Mouse (Mus musculus): ENCODE measurements around the gene Gm9913.

Gm9913 gene

GRCm38 (mm10) chr2:125505006-125505745 is at the start of gene Gm9913:
Gm9913 (plus strand) TSS chr2:125505089.
- no peak for DNase-seq (ENCODE audit: low read depth, low spot score)

- no peak for DNase-seq (ENCODE audit: low read depth, low spot score)
Observed at GRCm38 (mm10) chr2:125456059-125456789, 48.7 kb upstream of the Gm9913 start.

- DNase-seq (ENCODE audit: low read depth, low spot score) = no peak
Observed at GRCm38 (mm10) chr2:125459087-125459486, 45.8 kb upstream of the Gm9913 start.

DNA sequence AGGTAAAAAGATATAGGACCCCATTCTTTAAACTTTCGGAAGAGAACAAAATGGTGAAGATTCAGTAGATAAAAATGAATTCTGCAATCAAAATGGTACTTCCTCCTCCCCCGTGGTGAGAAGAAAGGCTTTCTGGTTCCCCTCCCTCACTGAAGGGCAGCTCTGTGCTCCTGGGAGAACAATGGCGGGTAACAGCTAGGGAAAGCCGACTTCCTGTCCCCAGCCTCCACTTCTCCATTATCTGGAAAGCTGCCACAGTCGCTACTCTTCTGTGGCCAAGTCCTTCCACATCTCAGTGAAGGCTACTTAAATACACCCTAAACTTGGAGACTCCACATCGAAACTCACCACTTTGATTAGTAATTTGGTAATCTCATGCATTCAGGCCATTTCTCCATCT is 40.9 kb upstream of the Gm9913 start:
- DNase-seq (ENCODE audit: low read depth, low spot score) = no peak

DNA sequence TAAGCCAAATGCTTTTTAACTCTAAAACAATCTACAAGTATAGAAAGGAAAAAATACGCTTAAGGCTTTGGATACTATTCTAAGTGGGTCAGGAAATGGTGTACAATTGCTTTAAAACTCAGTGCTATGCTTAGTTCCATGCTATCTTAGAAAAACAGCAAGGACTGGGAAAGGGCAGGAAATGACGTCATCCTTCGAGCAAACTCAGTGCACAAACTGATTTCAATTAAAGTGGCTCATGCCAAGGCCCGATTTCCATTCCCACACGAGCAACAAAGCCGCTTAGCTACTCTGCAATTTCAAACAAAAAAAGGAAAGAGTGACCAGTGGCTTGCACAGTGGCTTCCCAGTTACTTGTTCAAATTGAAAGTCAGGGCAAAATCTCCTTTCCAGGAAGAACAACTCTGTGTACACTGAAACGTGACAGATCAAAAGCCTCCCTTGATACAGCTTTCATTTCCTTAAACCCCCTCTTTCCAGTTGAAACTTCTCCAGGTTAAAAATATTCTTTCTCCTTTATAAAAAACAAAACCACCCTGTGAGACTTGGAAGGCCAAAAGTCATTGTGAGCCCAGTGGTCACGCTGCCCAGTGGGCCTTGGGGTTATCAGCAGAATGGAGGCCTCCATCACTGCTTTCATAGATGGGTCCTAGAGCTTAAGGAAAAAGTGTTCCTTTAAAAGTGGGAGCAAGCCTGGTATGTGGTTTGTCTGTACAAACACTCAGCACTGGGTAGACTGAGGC is 34.2 kb upstream of the Gm9913 start:
- no peak for DNase-seq (ENCODE audit: low read depth, low spot score)

DNA sequence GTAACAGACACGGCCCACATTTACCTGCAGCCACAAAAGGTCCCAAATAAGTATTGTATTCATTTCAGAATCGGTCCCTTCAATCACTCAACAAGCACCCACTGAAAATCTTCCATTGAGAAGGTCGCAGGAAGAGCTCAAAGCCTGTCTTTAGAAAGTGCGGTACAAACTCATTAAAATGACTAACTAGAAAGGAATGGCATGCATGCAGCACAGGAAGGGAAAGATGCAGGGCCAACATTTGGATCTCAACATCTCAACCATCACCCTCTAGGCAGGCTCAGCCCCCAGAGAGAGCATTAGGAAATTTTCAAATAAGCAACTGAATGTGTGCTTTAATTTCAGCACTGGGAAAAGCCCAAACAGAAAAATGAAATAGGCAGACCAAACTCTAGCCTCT is 33.2 kb upstream of the Gm9913 start:
- no peak for DNase-seq (ENCODE audit: low read depth, low spot score)

DNA sequence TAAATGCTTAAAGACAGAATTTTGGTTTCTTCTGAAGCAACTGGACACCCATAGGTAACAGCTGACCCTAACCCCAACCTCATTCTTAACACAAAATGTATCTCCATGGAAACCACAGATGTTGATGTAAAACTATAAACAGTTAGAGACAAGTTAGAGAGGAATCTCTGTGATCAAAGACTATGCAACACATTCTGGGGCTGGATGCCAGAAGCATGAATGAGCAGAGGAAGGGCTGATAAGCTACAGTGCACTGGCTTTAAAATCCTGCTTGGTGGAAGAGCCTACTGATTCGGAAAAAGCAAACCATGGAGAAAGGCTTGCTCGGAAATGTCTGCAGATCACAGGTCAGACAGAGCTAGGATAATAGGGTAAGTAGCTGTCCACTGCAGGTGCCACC is 31.7 kb upstream of the Gm9913 start:
- no peak for DNase-seq (ENCODE audit: low read depth, low spot score)

DNA sequence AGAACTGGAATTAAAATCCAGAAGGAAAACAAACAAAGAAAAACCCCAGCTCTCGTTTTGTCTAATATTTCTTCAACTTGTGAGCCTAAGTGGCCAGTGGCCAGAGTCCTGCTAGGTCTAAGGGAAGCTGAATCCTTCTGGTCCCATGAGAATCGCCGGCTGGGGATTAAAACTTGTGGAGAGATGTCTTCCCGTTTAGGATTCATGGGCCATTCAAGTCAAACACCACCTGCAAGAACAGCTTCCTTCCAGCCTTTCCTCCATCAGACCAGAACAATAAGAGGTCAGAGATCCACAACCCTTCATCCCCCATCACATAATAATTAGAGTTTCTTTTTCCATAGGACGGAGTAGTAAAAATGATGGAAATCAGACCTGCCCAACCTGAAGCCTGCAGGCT is 30.2 kb upstream of the Gm9913 start:
- no peak for DNase-seq (ENCODE audit: low read depth, low spot score)

GRCm38 (mm10) chr2:125476231-125476630 is 28.7 kb upstream of the Gm9913 start:
- no peak for DNase-seq (ENCODE audit: low read depth, low spot score)

GRCm38 (mm10) chr2:125477367-125477766 is 27.5 kb upstream of the Gm9913 start:
- DNase-seq (ENCODE audit: low read depth, low spot score) = no peak

DNA sequence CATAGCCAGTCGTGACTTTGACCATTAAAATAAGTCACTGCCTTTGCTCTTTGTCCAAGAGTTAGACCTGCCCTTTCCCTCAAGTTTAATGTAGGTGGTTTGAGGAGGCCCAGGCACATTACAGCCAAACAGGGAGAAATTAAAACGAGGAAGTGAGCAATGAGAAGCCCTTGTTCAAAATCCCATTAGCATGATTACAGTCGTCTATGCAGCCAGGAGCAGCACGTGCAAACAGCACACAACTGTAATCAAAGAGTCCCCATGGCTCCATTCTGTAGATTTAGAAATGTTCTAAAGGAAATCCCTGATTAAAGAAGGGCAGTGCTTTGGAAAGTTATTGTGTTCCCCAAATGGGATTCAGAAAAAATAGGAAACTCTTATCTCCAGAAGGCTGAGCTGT is 26.2 kb upstream of the Gm9913 start:
- DNase-seq (ENCODE audit: low read depth, low spot score) = no peak

DNA sequence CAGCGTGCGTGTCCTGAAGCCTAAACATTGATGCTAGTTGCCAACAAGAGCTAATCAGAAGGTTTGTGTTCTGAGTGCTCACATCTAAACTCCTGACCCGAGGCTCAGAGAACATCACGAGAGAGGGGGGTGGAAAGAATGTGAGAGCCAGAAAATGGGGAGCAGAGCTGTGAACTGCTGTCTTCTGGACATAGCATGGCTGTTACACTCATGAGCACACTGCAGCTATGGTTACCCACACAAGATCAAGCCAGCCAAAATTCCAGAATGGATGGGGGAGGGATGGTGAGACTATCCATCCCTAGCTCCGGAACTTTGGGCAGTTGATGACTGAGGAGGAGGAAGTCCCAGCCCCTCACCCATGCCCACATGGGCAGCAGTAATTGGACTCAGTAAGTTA is 24.8 kb upstream of the Gm9913 start:
- DNase-seq (ENCODE audit: low read depth, low spot score) = no peak

GRCm38 (mm10) chr2:125481116-125481515 is 23.8 kb upstream of the Gm9913 start:
- no peak for DNase-seq (ENCODE audit: low read depth, low spot score)

DNA sequence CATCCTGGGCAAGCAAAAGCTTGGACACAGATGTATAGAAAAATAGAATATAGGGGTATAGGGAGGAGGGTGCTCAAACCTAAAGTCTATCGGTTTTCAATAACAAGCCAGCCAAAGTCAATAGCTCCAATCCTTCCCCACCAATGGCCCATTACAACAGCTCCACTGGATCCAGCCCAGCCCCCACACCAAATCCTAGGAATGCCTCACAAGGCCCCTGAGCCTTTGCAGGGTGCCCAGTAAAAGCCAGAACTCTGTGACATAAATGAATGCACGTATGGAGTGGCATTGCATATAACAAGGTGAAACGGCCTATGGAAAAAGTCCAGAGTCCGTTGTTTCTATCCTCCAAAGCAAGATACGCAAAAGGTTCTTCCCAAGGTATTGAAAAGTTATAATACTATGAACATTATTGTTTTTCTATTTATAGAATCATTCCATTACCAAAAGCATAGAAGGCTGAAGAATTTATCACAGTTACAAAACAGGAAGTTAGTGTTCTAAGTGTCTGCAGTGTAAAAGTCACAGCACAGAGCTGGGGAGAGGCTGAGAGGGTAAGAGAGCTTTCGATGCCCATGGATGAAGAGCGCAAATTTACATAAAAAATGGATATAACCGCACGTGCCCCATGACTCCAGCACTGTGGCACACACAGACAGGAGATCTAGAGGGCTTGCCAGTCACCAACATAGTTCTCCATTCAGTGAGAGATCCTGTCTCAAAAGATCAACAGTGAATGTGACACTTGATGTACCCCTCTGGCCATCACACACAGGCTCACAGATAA is 23.2 kb upstream of the Gm9913 start:
- DNase-seq (ENCODE audit: low read depth, low spot score) = no peak

- no peak for DNase-seq (ENCODE audit: low read depth, low spot score)
Observed at GRCm38 (mm10) chr2:125484164-125484563, 20.7 kb upstream of the Gm9913 start.

- no peak for DNase-seq (ENCODE audit: low read depth, low spot score)
Observed at GRCm38 (mm10) chr2:125484910-125485309, 20.0 kb upstream of the Gm9913 start.

GRCm38 (mm10) chr2:125489979-125490378 is 14.9 kb upstream of the Gm9913 start:
- DNase-seq (ENCODE audit: low read depth, low spot score) = no peak

DNA sequence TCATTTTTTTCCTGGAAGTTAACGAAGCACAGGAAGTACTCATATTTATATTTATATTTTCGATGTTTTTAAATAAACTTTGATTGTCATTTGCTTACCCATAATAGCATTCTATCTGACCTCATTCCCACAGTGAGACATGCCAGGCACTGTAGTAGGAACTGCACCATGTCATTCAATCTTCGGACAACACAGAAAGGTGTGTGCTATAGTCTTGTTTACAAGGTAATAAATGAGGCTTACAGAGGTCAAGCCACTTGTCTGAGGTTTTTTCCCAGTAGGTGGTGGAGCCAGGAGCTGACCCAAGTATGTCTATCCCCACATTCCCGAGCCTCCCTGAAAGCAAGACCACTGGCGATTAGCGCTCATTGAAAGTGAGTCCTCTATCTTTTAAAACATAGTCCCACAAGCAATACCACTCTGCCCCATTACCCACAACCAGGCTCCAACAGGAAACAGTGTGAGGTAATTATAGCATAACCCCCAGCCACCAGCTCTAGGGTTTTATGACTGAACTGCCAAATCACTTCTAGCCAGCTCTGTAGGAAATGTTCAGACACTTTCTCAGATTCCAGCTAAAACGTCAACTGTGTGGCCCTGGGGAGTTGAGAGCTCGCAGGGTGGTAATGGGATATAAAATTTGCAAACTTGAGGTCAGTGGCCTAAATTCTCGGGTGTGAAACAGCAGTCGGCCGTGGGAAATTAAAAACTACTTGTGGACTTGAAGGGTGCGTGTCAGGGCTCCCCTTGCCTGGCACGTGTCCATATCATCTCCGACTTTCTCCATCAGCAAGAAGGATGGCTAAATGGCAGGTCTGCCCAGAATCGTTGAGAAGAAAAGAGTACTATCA is 12.6 kb upstream of the Gm9913 start:
- no peak for DNase-seq (ENCODE audit: low read depth, low spot score)

DNA sequence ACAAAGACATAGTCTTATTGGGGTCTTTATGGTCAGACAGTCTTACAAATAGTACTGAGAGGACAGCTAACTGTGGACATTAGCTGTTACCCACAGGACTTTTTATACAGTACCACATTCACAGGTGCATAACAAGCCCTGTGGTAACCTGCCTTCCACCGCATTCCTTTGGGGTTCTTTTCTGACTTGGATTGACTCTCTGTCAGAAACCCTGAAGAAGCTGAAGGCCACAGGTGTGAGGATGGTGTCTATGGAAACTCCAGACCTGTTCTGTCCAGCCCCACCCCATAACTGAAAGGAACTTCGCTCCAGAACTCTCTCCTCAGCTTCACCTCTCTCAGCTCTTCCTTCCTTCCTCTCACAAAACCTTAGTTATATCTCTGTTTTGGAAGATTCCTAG is 10.6 kb upstream of the Gm9913 start:
- DNase-seq (ENCODE audit: low read depth, low spot score) = no peak

DNA sequence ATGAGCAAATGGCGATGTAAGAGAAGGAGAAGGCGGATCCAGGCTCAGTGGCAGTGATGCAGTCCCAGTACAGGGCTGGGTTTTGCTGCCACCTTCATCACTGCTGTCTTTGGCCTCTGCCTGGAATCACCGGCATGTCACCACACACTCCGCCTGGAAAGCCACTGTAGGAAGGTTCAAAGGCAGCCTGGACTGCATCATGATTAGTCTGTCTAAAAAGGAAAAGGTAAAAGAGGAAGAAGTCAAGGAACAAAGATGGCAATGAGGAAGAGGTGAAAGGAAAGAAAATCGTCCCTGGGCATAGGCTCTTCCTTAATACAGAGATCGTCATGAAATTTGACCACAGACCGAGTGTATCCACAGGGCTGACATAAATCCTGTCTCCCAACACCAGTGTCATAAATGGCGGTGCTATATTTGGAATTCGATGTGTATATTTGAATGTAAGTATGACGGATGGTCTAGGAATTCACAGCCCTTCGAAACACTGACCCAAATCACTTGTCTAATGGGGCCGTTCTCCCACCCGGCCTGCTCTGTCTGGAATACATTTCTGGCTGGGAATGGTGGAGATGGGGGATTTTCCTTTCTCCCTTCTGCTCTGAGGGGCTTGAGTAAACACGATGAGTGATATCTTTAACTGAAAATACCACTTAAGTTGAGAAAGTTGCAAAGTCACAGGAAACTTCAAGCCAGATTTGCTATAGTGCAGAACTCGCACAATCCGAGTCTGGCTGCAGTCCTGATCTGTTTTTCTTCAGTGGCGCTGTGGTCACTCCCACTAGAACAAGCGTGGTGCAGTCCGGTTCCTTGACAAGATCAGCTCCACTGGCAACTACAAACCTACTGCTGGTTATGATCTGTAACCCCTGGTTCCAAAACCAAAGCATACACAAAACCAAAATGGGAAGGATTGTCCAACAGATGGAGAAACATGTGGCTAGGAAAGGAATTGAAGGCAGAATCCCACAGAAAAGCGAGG is 9.8 kb upstream of the Gm9913 start:
- no peak for DNase-seq (ENCODE audit: low read depth, low spot score)

Measured in c-Kit-negative CD71-positive TER-119-positive erythroid progenitor cells, embryonic 14.5 days (primary cell).